Mouse (Mus musculus): Measurements from ENCODE around the gene Slirp. TPM values are rescaled to one million over a fixed set of nuclear protein-coding genes. Genes with fewer than 3 reads are reported as not detected.

The Slirp gene
- polyA plus RNA-seq, 1 experiment from 2014 or later = 290 TPM

DNA sequence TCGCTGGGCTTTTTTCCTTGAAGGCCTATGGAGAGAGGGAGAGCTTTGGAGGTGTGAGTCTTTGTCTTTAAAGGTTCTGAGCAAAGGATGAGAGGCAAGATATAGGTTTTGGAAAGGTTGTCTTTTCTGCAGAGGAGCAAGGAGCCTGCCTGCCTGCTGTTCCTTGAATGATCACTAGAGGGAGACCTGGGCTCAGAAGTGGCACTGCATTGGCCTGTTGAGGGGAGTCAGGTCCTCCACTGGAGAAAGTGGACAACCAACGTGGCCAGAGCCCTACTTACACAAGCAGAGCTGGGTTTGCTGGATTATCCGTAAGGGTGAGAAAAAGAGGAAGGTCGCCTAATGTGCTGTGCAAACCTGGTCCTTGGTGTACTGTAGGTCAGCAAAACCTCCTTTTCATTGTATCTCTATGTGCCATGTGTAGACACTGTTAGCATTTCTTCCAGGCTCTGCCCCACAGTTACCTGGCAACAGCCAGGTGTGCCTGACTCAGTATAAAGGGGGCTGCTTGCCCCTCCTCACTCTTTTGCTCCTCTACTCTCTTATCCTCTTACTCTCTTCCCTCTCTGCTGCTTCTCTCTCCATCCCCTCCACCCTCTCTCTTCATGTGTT lies 30.4 kb upstream of the Slirp start:
- ATAC-seq = peak; percentile 50; the same call in 1 of the 2 replicates

DNA sequence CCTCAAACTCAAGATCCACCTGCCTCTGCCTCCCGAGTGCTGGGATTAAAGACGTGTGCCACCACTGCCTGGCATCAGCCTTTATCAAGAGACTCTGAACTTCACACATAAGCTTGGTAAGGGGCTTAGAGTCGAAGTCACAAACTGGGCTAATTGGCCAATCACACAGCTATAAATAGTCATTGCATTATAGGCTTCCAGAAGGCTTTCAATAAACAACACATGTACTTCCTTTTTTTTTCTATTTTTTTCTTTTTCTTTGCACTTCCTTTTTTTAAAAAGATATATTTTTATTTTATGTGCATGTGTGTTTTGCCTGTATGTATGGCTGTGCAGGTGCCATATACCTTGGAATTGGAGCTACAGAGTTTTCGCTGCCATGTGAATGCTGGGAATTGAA lies 28.3 kb upstream of the Slirp start:
- Histone ChIP-seq H3K27ac (no peak overlapping the region), H3K4me3 (replicated peaks) (no peak overlapping the region), H3K27me3 (replicated peaks) (no peaks in the 10 kb centered on the region), H3K9me3 (no peaks in the 10 kb centered on the region), H3K9ac (no peak overlapping the region), H3K4me2 (replicated peaks) (no peak overlapping the region), H3K36me3 (no peaks in the 10 kb centered on the region), H3K4me1 (replicated peaks) (peaks cover 6% of the 10 kb centered on the region; the same call in 1 of the 2 replicates)
- 81% methylated on average over 4 of the region's 4 CpGs for WGBS
- ATAC-seq = no peak

More for the DNA sequence above, 30.4 kb upstream of the Slirp start:
- H3K27ac ChIP-seq = no peak overlapping the region
- WGBS = 18% methylated on average over 4 of the region's 4 CpGs
- no peak overlapping the region for H3K4me2 ChIP-seq (replicated peaks)
- no peaks in the 10 kb centered on the region for H3K9me3 ChIP-seq
- H3K4me1 ChIP-seq (replicated peaks) = peaks cover 7% of the 10 kb centered on the region; the same call in 1 of the 2 replicates
- H3K4me3 ChIP-seq (replicated peaks) = no peak overlapping the region
- no peaks in the 10 kb centered on the region for H3K27me3 ChIP-seq (replicated peaks)
- no peaks in the 10 kb centered on the region for H3K36me3 ChIP-seq
- no peak overlapping the region for H3K9ac ChIP-seq

DNA sequence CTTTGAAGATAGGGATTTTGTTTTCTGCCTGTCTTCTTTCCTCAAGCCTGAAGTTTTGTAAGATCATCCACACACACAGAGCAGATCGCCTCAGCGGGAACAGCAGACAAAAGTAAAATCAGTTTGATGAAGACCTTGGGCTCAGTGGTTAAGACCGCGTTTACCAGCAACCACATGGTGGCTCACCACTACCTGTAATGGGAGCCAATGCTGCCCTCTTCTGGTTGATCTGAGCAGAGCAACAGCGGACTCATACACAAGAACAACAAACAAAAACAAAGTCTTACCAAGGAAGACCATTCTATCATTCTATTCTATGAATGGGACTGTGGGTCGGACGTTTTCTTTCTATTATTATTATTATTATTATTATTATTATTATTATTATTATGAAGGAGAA lies 27.0 kb upstream of the Slirp start:
- no peaks in the 10 kb centered on the region for H3K36me3 ChIP-seq
- H3K27ac ChIP-seq = no peak overlapping the region
- 35% methylated on average over 7 of the region's 7 CpGs for WGBS
- H3K4me3 ChIP-seq (replicated peaks) = no peak overlapping the region
- ATAC-seq = no peak
- no peaks in the 10 kb centered on the region for H3K27me3 ChIP-seq (replicated peaks)
- H3K9ac ChIP-seq = no peak overlapping the region
- H3K4me2 ChIP-seq (replicated peaks) = no peak overlapping the region
- H3K4me1 ChIP-seq (replicated peaks) = no peaks in the 10 kb centered on the region
- no peaks in the 10 kb centered on the region for H3K9me3 ChIP-seq

DNA sequence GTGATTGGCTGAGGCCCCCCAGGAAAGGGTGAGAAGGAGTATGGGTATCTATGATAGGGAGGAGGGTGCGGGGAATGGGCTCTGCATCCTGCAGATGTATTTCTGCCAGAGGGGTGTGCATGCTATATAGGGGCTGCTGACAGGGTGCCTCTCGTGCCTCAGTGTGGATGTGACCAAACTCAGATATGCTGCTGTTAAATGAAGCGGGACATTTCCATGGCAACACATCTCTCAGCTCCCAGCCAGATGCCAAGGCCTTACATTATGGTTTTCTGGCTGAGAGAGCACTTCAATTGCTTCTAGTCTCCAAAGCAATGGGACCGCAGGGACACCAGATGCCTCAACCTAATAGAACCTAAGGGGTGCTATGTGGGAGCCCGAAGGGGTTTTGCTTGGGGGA lies 24.8 kb upstream of the Slirp start:
- Histone ChIP-seq H3K4me1 (replicated peaks) (no peaks in the 10 kb centered on the region), H3K36me3 (no peaks in the 10 kb centered on the region), H3K27me3 (replicated peaks) (no peaks in the 10 kb centered on the region), H3K9me3 (no peaks in the 10 kb centered on the region), H3K4me3 (replicated peaks) (no peak overlapping the region), H3K27ac (no peak overlapping the region), H3K4me2 (replicated peaks) (no peak overlapping the region), H3K9ac (no peak overlapping the region)
- ATAC-seq = 0 out of 2 replicates have a peak, but pooled peaks have one; percentile 22
- 90% methylated on average over 5 of the region's 5 CpGs for WGBS

DNA sequence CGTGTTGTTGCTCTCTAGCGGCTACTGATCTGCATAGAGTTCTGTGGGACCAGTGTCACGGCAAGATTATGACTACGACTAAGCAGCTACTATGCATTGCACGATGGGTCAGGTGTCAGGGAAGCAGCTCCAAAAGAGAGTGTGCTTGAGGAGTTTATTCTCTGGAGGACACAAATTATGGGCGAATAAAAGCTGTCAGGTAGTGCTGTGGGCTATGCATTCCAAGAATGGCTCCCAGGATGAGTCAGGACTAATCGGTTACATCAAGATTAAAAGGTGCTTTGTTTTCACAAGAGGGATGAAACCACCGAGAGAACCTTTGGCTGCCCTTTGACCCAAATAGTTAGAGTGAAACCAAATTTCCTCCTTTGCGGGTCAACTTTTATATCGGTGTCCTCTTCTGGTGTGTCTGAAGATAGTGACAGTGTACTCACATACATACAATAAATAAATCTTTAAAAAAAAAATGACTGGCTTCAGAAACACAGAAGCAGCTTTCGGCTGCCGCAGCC lies 23.7 kb upstream of the Slirp start:
- 62% methylated on average over 12 of the region's 12 CpGs for WGBS

DNA sequence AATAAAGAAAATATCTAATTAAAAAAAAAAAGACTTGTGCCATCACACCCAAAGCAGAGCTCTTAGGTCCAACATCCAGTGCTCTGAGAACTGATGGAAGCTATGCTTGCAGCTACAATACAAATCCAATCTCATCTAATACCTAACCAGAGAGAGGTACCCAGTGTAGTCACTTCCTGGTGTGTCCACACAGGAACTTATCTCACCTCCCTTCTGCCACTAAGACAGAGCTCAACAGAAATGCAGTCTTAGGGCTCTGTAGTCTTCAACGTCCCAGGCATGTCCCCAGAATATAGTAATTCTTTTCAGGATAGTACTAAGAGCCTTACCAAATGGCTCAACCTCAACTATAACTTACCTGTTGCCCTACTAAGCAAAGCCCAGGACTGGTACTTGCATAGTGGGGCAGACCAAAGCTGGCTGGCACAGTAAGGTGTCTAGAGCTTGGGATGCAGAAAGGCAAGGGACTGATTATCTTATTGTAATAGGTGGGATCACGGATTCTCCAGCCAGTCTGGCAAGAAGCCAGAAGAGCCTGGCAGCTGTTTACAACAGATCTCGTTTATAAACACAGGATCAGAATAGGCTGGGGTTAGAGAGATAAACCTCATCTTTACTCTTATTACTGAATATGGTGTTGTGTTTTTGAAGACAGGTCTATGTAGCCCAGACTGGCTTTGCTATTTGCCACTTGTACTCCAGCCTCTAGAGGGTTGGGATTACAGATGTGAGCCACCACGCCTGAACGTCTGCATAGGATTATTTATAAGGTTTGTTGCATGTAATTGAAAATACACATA lies 21.8 kb upstream of the Slirp start:
- WGBS = 60% methylated on average over 5 of the region's 5 CpGs
- no peak for ATAC-seq
- Histone ChIP-seq H3K4me2 (replicated peaks) (no peak overlapping the region), H3K27ac (no peak overlapping the region), H3K36me3 (peaks cover 7% of the 10 kb centered on the region; the same call in 1 of the 2 replicates), H3K4me1 (replicated peaks) (no peaks in the 10 kb centered on the region), H3K4me3 (replicated peaks) (no peak overlapping the region), H3K27me3 (replicated peaks) (no peaks in the 10 kb centered on the region), H3K9ac (no peak overlapping the region), H3K9me3 (no peaks in the 10 kb centered on the region)

More for the DNA sequence above, 23.7 kb upstream of the Slirp start:
- no peak overlapping the region for H3K27ac ChIP-seq
- no peak overlapping the region for H3K9ac ChIP-seq
- no peaks in the 10 kb centered on the region for H3K4me1 ChIP-seq (replicated peaks)
- H3K27me3 ChIP-seq (replicated peaks) = no peaks in the 10 kb centered on the region
- H3K4me3 ChIP-seq (replicated peaks) = no peak overlapping the region
- H3K36me3 ChIP-seq = no peaks in the 10 kb centered on the region
- ATAC-seq = peak; percentile 12; the same call in 1 of the 2 replicates
- H3K9me3 ChIP-seq = no peaks in the 10 kb centered on the region
- H3K4me2 ChIP-seq (replicated peaks) = no peak overlapping the region

DNA sequence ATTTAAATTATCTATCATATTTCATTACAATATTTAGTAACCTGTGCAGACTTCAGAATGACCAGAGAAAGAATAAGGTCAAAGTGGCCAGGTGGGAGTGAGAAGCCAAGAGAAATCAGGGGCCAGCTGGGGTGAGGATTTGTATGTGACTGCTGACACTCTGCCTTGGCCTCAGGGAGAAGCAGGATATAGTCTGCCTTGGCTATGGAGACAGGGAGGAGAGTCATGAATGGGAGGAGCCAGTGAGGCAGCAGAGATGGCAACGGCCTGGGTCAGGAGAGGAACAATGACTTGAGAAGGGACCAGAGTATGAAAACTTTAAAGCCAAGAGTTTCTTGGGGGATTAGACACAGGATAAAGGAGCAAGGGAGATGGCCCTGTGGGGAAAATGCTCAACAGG lies 20.0 kb upstream of the Slirp start:
- H3K36me3 ChIP-seq = peaks cover 19% of the 10 kb centered on the region

DNA sequence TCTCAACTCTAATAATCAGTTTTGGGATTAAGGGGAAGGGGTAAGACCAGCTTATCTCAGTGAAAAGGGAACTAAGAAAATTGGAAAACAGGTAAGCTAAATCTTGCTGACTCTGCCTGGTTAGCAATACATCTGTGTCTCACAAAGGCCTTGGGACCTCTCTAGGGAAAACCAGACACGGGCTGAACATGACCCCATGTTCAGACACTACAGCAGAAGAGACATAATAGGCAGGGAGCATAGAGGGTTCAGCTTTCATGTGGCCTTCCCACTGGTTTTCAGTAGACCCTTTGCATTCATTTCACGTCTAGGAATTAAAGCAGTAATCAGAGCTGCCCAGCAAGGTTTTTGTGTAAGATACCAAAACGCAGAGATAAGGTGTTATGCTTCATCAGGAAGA lies 19.2 kb upstream of the Slirp start:
- H3K27me3 ChIP-seq (replicated peaks) = no peaks in the 10 kb centered on the region
- 49% methylated on average over 3 of the region's 3 CpGs for WGBS
- no peak overlapping the region for H3K9ac ChIP-seq
- H3K27ac ChIP-seq = no peak overlapping the region
- peaks cover 26% of the 10 kb centered on the region for H3K36me3 ChIP-seq
- H3K4me1 ChIP-seq (replicated peaks) = no peaks in the 10 kb centered on the region
- H3K4me3 ChIP-seq (replicated peaks) = no peak overlapping the region
- H3K9me3 ChIP-seq = no peaks in the 10 kb centered on the region
- no peak overlapping the region for H3K4me2 ChIP-seq (replicated peaks)
- no peak for ATAC-seq

More for the DNA sequence above, 20.0 kb upstream of the Slirp start:
- no peaks in the 10 kb centered on the region for H3K9me3 ChIP-seq
- H3K4me1 ChIP-seq (replicated peaks) = no peaks in the 10 kb centered on the region
- H3K4me2 ChIP-seq (replicated peaks) = no peak overlapping the region
- no peak overlapping the region for H3K27ac ChIP-seq
- no peak overlapping the region for H3K4me3 ChIP-seq (replicated peaks)
- 31% methylated on average over 1 of the region's 1 CpGs for WGBS
- H3K27me3 ChIP-seq (replicated peaks) = no peaks in the 10 kb centered on the region
- H3K9ac ChIP-seq = no peak overlapping the region
- 0 out of 2 replicates have a peak, but pooled peaks have one; percentile 29 for ATAC-seq

DNA sequence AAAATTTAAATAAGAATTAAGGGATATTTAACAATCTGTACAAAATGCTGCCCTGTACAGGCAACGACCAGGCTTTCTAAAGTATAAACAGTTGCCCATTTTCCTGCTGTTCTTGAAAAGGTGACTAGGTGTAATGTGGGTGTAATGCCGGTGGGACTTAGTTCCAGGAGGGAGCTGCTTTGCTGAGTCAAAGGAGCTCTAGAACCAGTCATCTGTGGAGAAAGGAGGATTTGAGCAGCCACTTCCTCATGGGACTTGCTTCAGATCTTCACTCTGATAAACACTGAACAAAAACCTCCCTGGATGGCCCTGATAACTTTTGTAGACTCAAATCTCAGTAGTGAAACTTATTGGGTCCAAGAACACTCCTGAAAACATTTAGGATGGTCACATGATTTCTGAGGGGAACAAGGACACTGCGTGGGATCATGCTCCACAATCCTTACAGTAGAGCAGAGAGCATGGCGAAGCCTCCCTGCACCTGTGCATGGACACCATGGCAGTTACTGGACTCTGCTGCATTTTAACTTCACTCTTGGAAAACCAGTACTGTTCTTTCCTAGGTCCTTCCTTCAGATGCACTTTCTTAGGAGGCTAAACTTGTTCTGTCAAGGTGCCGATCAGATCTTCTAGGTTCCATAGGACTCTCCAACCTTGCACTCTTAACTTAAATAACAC lies 17.2 kb upstream of the Slirp start:
- Histone ChIP-seq H3K27me3 (replicated peaks) (no peaks in the 10 kb centered on the region), H3K36me3 (peaks cover 30% of the 10 kb centered on the region), H3K4me3 (replicated peaks) (no peak overlapping the region), H3K9me3 (no peaks in the 10 kb centered on the region), H3K27ac (no peak overlapping the region), H3K9ac (no peak overlapping the region), H3K4me1 (replicated peaks) (no peaks in the 10 kb centered on the region), H3K4me2 (replicated peaks) (no peak overlapping the region)
- ATAC-seq = no peak
- WGBS = 93% methylated on average over 5 of the region's 5 CpGs

DNA sequence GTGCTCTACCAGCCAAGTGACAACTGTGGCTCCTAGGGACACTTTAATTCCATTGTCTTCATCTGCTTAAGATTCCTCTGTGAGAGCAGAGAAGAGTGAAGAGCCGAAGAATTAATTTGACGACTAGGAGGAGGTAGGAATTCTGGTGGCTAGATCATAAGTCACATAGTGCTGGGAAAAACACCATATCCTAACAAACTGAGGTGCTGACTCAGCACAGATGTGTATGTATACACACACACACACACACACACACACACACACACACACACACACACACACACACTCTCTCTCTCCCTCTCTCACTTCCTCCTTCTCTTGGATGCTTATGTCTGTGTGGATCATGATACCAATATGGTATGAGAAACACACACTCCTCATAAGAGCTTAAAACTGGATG lies 15.4 kb upstream of the Slirp start:
- Histone ChIP-seq H3K9me3 (no peaks in the 10 kb centered on the region), H3K27ac (no peak overlapping the region), H3K4me1 (replicated peaks) (no peaks in the 10 kb centered on the region), H3K4me2 (replicated peaks) (no peak overlapping the region), H3K27me3 (replicated peaks) (no peaks in the 10 kb centered on the region), H3K9ac (no peak overlapping the region), H3K4me3 (replicated peaks) (no peak overlapping the region), H3K36me3 (peaks cover 39% of the 10 kb centered on the region)
- ATAC-seq = no peak
- WGBS = 88% methylated on average over 2 of the region's 2 CpGs

DNA sequence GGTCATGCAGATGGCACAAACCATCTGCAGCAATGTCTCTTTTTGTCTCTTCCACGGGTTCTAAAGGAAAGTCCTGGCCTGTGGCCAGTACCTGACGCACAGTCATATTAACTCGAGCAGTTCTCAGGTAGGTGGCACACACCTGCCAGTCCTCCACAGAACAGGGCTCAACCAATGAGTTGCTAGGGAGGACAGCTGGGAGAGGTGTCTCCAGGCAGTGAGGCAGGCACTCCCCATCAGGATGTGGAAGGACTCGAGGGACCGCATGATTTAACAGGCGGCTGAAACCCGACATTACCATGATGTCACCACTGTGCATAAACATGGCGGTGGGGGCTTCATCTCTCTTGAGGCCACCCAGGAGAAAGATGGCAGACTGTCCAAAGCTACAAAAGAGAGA lies 14.8 kb upstream of the Slirp start:
- Histone ChIP-seq H3K36me3 (peaks cover 40% of the 10 kb centered on the region), H3K9ac (no peak overlapping the region), H3K4me3 (replicated peaks) (no peak overlapping the region), H3K4me2 (replicated peaks) (no peak overlapping the region), H3K27ac (no peak overlapping the region), H3K4me1 (replicated peaks) (no peaks in the 10 kb centered on the region), H3K9me3 (no peaks in the 10 kb centered on the region), H3K27me3 (replicated peaks) (no peaks in the 10 kb centered on the region)
- 83% methylated on average over 8 of the region's 8 CpGs for WGBS
- ATAC-seq = no peak
